Mouse (Mus musculus) layer of hippocampus, adult 9-11 months (tissue): ENCODE data around the gene C1qtnf7.

ENCODE experiments used
- DNase-seq: peaks from one replicate; pipeline ENCODE4 v3.0.0; 2022

C1qtnf7 gene

GRCm38 (mm10) chr5:43515401-43515976, at the start of gene C1qtnf7:
TSS of gene C1qtnf7 (plus strand) at chr5:43515538.
- DNase-seq, result no peak

- DNase-seq, result no peak
These were observed 48.6 kb upstream of the C1qtnf7 start for GRCm38 (mm10) chr5:43466762-43467161.

- no peak for DNase-seq
These were observed 48.1 kb upstream of the C1qtnf7 start for GRCm38 (mm10) chr5:43467214-43467613.

- DNase-seq, result no peak
These were observed 46.4 kb upstream of the C1qtnf7 start for GRCm38 (mm10) chr5:43468937-43469336.

- DNase-seq, result no peak
These were observed 37.4 kb upstream of the C1qtnf7 start for GRCm38 (mm10) chr5:43477953-43478352.

- no peak for DNase-seq
These were observed 35.3 kb upstream of the C1qtnf7 start for GRCm38 (mm10) chr5:43480046-43480445.

- no peak for DNase-seq
These were observed 34.6 kb upstream of the C1qtnf7 start for GRCm38 (mm10) chr5:43480786-43481185.

- DNase-seq, result no peak
These were observed 33.5 kb upstream of the C1qtnf7 start for GRCm38 (mm10) chr5:43481824-43482223.

- no peak for DNase-seq
These were observed 13.5 kb upstream of the C1qtnf7 start for GRCm38 (mm10) chr5:43501887-43502286.

- no peak for DNase-seq
These were observed 11.0 kb upstream of the C1qtnf7 start for GRCm38 (mm10) chr5:43504243-43504786.

- no peak for DNase-seq
These were observed 6.9 kb upstream of the C1qtnf7 start for GRCm38 (mm10) chr5:43508470-43508869.

- DNase-seq, result no peak
These were observed 6.4 kb upstream of the C1qtnf7 start for GRCm38 (mm10) chr5:43508892-43509291.

GRCm38 (mm10) chr5:43511126-43511525, 4.2 kb upstream of the C1qtnf7 start:
- no peak for DNase-seq

- DNase-seq, result no peak
These were observed 1.2 kb downstream of the C1qtnf7 start for GRCm38 (mm10) chr5:43516491-43516890.

GRCm38 (mm10) chr5:43517313-43517712, 2.0 kb downstream of the C1qtnf7 start:
- no peak for DNase-seq

GRCm38 (mm10) chr5:43519905-43520304, 4.6 kb downstream of the C1qtnf7 start:
- no peak for DNase-seq

GRCm38 (mm10) chr5:43521369-43521768, 6.0 kb downstream of the C1qtnf7 start:
- no peak for DNase-seq

GRCm38 (mm10) chr5:43522866-43523265, 7.5 kb downstream of the C1qtnf7 start:
- no peak for DNase-seq

GRCm38 (mm10) chr5:43526874-43527584, 11.7 kb downstream of the C1qtnf7 start:
- no peak for DNase-seq

- no peak for DNase-seq
These were observed 14.8 kb downstream of the C1qtnf7 start for GRCm38 (mm10) chr5:43530186-43530585.

- no peak for DNase-seq
These were observed 15.5 kb downstream of the C1qtnf7 start for GRCm38 (mm10) chr5:43530886-43531285.

GRCm38 (mm10) chr5:43538322-43539167, 23.2 kb downstream of the C1qtnf7 start:
- DNase-seq, result no peak

GRCm38 (mm10) chr5:43539168-43539516, 23.8 kb downstream of the C1qtnf7 start:
- DNase-seq, result no peak

- no peak for DNase-seq
These were observed 24.5 kb downstream of the C1qtnf7 start for GRCm38 (mm10) chr5:43539871-43540270.
